Mouse (Mus musculus): ENCODE measurements around the gene Pomgnt2. TPM values are rescaled to one million over a fixed set of nuclear protein-coding genes. Genes with fewer than 3 reads are reported as not detected.
A peak's percentile ranks its signal among the peaks of the same experiment; 100 is the strongest.

Gene Pomgnt2
- polyA plus RNA-seq, 1 experiment from 2014 or later = 29.4 TPM

DNA sequence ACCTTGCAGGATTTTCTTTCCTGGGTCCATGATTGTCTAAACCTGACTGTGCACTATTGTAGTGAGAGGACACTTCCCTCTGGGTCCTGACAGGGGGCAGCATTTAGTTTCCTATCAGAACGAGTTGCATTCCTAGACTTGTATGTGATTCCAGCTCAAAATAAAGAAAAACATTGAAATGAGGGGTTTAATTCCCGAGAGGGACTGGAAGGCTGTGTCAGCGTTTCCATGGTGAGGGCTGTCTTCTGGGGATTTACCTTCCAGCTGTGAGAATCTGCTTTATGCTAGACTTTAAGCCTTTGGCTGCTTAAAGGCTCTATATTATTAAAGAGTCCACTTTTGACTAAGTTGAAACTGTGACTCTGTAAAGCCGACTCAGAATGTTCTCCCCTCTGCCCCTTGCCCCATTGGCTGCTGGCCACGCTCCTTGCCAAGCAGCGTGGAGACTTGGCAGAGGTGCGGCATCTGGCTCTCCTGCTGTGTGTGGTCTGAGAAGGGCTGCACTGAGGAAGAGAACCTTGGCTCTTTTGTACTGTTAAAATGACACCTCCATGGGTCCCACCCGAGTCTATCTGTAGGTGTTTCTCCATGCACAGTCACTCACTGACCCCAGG lies 22.0 kb upstream of the Pomgnt2 start:
- H3K27me3 ChIP-seq (ENCODE audit: control insufficient read depth, insufficient read depth, low read length) = no peaks in the 10 kb centered on the region
- ATAC-seq (ENCODE audit: low FRiP score) = peak; percentile 82

DNA sequence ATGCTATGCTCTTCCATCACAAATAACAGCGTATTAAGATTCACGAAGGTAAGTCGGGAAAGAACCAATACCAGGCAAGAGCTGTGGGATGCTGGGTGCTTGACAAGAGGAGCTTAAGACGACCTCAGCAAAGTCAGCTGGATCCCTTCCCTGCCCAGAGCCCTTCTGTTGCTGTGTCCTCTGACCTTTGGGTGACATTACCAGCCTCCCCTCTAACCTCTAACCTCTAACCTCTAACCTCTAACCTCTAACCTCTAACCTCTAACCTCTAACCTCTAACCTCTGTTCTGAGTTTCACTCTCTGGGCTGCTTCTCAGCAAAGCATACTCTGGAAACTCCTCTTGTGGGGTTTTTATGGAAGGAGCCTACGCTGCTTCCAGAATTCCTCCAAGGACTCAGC lies 21.2 kb upstream of the Pomgnt2 start:
- Histone ChIP-seq H3K4me2 (replicated peaks) (no peak overlapping the region), H3K4me3 (replicated peaks; ENCODE audit: low read length) (no peak overlapping the region), H3K27ac (no peak overlapping the region), H3K9ac (no peak overlapping the region), H3K4me1 (replicated peaks; ENCODE audit: control insufficient read depth, insufficient read depth, low read length) (peaks cover 9% of the 10 kb centered on the region), H3K9me3 (ENCODE audit: control insufficient read depth, low read length) (no peaks in the 10 kb centered on the region), H3K27me3 (ENCODE audit: control insufficient read depth, insufficient read depth, low read length) (no peaks in the 10 kb centered on the region), H3K36me3 (replicated peaks; ENCODE audit: control insufficient read depth, insufficient read depth) (no peaks in the 10 kb centered on the region)
- no peak for DNase-seq (ENCODE audit: low spot score)
- no peak for ATAC-seq (ENCODE audit: low FRiP score)
- 81% methylated on average over 5 of the region's 5 CpGs for WGBS

More for the DNA sequence above, 22.0 kb upstream of the Pomgnt2 start:
- no peaks in the 10 kb centered on the region for H3K9me3 ChIP-seq (ENCODE audit: control insufficient read depth, low read length)
- 12% methylated on average over 8 of the region's 8 CpGs for WGBS
- 0 out of 2 replicates have a peak overlapping the region, but pooled peaks have one; percentile 6 for H3K4me2 ChIP-seq (replicated peaks)
- H3K4me3 ChIP-seq (replicated peaks; ENCODE audit: low read length) = no peak overlapping the region
- H3K9ac ChIP-seq = no peak overlapping the region
- H3K27ac ChIP-seq = peak overlapping the region; percentile 3; the same call in 1 of the 2 replicates
- DNase-seq (ENCODE audit: low spot score) = peak; percentile 85
- no peaks in the 10 kb centered on the region for H3K36me3 ChIP-seq (replicated peaks; ENCODE audit: control insufficient read depth, insufficient read depth)
- H3K4me1 ChIP-seq (replicated peaks; ENCODE audit: control insufficient read depth, insufficient read depth, low read length) = peaks cover 9% of the 10 kb centered on the region

DNA sequence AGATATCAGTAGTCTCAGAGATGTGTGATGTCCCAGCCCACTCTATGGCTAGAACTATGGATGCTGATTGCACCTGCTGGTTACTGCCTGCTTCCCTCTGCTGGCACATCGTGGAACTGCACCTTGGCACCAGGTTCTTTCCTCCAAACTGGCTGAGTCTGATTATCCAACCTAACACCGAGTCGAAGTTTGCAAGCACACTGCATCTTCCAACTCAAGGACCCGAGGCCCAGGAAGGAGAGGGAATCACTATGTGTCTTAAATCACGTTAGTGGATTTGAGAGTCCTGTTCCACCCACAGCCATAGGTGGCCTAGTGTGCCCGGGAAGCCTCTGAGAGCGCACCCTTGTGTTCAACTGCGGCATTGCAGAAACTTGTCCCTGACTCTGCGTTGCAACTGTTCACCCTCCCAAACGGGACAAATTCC lies 17.3 kb upstream of the Pomgnt2 start:
- ATAC-seq (ENCODE audit: low FRiP score) = peak; percentile 53; the same call in 1 of the 2 replicates
- Histone ChIP-seq H3K36me3 (replicated peaks; ENCODE audit: control insufficient read depth, insufficient read depth) (no peaks in the 10 kb centered on the region), H3K27ac (no peak overlapping the region), H3K4me1 (replicated peaks; ENCODE audit: control insufficient read depth, insufficient read depth, low read length) (peaks cover 9% of the 10 kb centered on the region), H3K4me2 (replicated peaks) (no peak overlapping the region), H3K4me3 (replicated peaks; ENCODE audit: low read length) (no peak overlapping the region), H3K9ac (no peak overlapping the region), H3K9me3 (ENCODE audit: control insufficient read depth, low read length) (no peaks in the 10 kb centered on the region), H3K27me3 (ENCODE audit: control insufficient read depth, insufficient read depth, low read length) (no peaks in the 10 kb centered on the region)
- WGBS = 10% methylated on average over 10 of the region's 10 CpGs
- DNase-seq (ENCODE audit: low spot score) = peak; percentile 83

DNA sequence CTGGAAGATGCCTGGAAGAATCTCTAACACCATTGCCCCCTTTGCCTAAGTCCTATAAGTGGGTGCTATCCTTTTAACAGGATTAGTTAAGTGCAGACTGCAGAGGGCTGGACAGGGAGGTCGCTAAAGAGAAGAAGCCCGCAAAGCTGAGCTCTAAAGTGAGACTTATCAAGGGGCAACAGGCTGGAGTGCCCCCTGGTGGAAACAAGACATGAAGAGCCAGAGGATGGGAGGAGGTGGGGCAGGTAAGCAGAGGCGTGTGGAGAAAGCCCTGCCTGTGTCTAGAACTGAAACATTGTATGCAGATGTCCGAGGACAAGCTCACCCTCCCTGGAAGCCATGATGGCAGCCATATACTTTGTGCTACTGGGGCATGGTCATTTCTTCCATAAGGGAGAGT lies 16.7 kb upstream of the Pomgnt2 start:
- ATAC-seq (ENCODE audit: low FRiP score) = no peak
- Histone ChIP-seq H3K9me3 (ENCODE audit: control insufficient read depth, low read length) (no peaks in the 10 kb centered on the region), H3K4me2 (replicated peaks) (no peak overlapping the region), H3K4me1 (replicated peaks; ENCODE audit: control insufficient read depth, insufficient read depth, low read length) (peaks cover 6% of the 10 kb centered on the region; the same call in 1 of the 2 replicates), H3K36me3 (replicated peaks; ENCODE audit: control insufficient read depth, insufficient read depth) (no peaks in the 10 kb centered on the region), H3K27me3 (ENCODE audit: control insufficient read depth, insufficient read depth, low read length) (no peaks in the 10 kb centered on the region), H3K9ac (no peak overlapping the region), H3K27ac (no peak overlapping the region), H3K4me3 (replicated peaks; ENCODE audit: low read length) (no peak overlapping the region)
- no peak for DNase-seq (ENCODE audit: low spot score)
- 90% methylated on average over 4 of the region's 4 CpGs for WGBS

DNA sequence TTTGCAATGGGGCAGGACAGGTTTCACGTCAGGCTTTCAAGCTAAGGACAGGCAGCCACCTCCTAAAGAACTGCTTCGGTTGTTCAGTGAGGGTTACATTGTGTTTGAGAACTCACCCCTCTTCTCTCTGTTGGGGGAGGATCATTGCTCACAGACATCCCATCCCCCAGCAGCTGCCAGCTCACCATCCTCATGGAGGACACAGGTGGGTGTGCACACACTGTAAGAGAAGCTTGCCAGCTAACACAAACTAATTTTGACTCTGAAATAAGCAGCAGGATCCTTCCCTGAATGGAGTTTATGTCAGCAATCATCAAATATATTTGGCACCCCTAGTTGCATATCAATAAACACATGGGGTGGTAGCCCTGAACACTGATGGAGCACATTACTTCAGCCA lies 15.9 kb upstream of the Pomgnt2 start:
- no peak overlapping the region for H3K4me2 ChIP-seq (replicated peaks)
- no peak overlapping the region for H3K27ac ChIP-seq
- DNase-seq (ENCODE audit: low spot score) = no peak
- peaks cover 6% of the 10 kb centered on the region; the same call in 1 of the 2 replicates for H3K4me1 ChIP-seq (replicated peaks; ENCODE audit: control insufficient read depth, insufficient read depth, low read length)
- H3K9me3 ChIP-seq (ENCODE audit: control insufficient read depth, low read length) = no peaks in the 10 kb centered on the region
- 80% methylated on average over 2 of the region's 2 CpGs for WGBS
- no peaks in the 10 kb centered on the region for H3K36me3 ChIP-seq (replicated peaks; ENCODE audit: control insufficient read depth, insufficient read depth)
- H3K9ac ChIP-seq = no peak overlapping the region
- no peaks in the 10 kb centered on the region for H3K27me3 ChIP-seq (ENCODE audit: control insufficient read depth, insufficient read depth, low read length)
- H3K4me3 ChIP-seq (replicated peaks; ENCODE audit: low read length) = no peak overlapping the region
- ATAC-seq (ENCODE audit: low FRiP score) = no peak

DNA sequence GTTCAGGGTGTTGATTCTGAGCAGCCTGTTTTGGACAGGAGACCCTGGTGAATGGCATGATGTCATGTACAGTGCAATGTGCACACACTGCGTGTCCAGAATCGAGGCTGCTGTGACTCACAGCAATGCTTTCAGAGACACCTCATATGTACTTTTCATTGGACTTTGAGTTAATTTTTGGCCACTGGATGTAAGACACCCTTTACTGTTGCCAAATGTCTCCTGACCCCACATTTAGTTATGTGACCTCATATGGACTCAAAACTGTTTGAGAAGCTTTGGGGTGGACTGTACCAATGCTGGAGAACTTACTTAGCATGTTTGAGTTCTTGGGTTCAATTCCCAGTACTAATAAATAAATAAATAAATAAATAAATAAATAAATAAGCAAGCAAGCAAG lies 13.8 kb upstream of the Pomgnt2 start:
- Histone ChIP-seq H3K4me1 (replicated peaks; ENCODE audit: control insufficient read depth, insufficient read depth, low read length) (peaks cover 6% of the 10 kb centered on the region; the same call in 1 of the 2 replicates), H3K9me3 (ENCODE audit: control insufficient read depth, low read length) (no peaks in the 10 kb centered on the region), H3K27me3 (ENCODE audit: control insufficient read depth, insufficient read depth, low read length) (no peaks in the 10 kb centered on the region), H3K4me2 (replicated peaks) (no peak overlapping the region), H3K4me3 (replicated peaks; ENCODE audit: low read length) (no peak overlapping the region), H3K9ac (no peak overlapping the region), H3K27ac (no peak overlapping the region), H3K36me3 (replicated peaks; ENCODE audit: control insufficient read depth, insufficient read depth) (no peaks in the 10 kb centered on the region)
- DNase-seq (ENCODE audit: low spot score) = no peak
- ATAC-seq (ENCODE audit: low FRiP score) = no peak
- 99% methylated on average over 2 of the region's 2 CpGs for WGBS

DNA sequence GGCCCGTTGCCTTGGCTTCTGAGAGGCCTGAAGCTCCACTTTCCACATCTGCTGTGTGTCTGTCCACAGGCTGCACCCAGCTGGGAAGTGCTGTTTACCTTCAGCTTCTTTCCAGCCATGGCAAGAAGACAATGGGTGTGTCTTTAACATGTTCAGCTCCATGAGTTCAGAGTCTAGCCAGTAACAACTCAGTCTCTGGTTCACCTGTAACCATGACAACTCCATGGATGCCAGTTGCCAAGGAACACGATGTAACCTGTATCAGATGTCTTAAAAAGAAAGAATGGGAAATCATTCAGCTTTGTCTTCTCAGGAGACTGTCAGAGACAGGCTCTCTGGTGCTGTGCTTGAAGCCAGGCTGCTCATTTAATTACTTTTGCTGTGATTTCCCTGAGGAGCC lies 12.0 kb upstream of the Pomgnt2 start:
- ATAC-seq (ENCODE audit: low FRiP score) = peak; percentile 66; the same call in 1 of the 2 replicates
- WGBS = 13% methylated on average over 2 of the region's 2 CpGs
- Histone ChIP-seq H3K4me1 (replicated peaks; ENCODE audit: control insufficient read depth, insufficient read depth, low read length) (peaks cover 6% of the 10 kb centered on the region; the same call in 1 of the 2 replicates), H3K27me3 (ENCODE audit: control insufficient read depth, insufficient read depth, low read length) (no peaks in the 10 kb centered on the region), H3K27ac (0 out of 2 replicates have a peak overlapping the region, but pooled peaks have one; percentile 50), H3K4me3 (replicated peaks; ENCODE audit: low read length) (no peak overlapping the region), H3K4me2 (replicated peaks) (no peak overlapping the region), H3K9me3 (ENCODE audit: control insufficient read depth, low read length) (no peaks in the 10 kb centered on the region), H3K9ac (no peak overlapping the region), H3K36me3 (replicated peaks; ENCODE audit: control insufficient read depth, insufficient read depth) (no peaks in the 10 kb centered on the region)
- peak; percentile 52 for DNase-seq (ENCODE audit: low spot score)

DNA sequence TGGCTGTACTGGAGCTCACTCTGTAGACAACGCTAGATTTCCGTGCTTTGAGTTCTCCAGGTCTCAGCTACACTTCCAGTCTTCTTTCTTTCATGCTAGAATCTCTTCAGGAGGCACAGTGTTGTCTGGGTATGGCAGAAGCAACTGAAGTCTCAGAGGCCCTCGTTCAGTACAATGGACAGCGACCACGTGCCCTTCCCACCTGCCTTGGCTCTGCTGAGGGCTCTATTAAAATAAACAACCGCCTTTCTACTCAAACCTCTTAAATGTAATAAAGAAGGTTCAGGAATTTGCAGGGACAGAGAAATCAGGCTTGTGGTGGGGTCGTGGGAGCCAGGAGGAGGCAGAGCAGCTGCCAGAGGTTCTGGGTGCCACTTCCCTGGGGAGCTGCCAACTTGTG lies 9.7 kb upstream of the Pomgnt2 start:
- no peak overlapping the region for H3K9ac ChIP-seq
- no peaks in the 10 kb centered on the region for H3K36me3 ChIP-seq (replicated peaks; ENCODE audit: control insufficient read depth, insufficient read depth)
- H3K4me1 ChIP-seq (replicated peaks; ENCODE audit: control insufficient read depth, insufficient read depth, low read length) = peaks cover 6% of the 10 kb centered on the region; the same call in 1 of the 2 replicates
- ATAC-seq (ENCODE audit: low FRiP score) (no peak), DNase-seq (ENCODE audit: low spot score) (no peak)
- no peak overlapping the region for H3K4me2 ChIP-seq (replicated peaks)
- H3K4me3 ChIP-seq (replicated peaks; ENCODE audit: low read length) = no peak overlapping the region
- no peak overlapping the region for H3K27ac ChIP-seq
- H3K9me3 ChIP-seq (ENCODE audit: control insufficient read depth, low read length) = no peaks in the 10 kb centered on the region
- no peaks in the 10 kb centered on the region for H3K27me3 ChIP-seq (ENCODE audit: control insufficient read depth, insufficient read depth, low read length)
- 19% methylated on average over 7 of the region's 7 CpGs for WGBS

DNA sequence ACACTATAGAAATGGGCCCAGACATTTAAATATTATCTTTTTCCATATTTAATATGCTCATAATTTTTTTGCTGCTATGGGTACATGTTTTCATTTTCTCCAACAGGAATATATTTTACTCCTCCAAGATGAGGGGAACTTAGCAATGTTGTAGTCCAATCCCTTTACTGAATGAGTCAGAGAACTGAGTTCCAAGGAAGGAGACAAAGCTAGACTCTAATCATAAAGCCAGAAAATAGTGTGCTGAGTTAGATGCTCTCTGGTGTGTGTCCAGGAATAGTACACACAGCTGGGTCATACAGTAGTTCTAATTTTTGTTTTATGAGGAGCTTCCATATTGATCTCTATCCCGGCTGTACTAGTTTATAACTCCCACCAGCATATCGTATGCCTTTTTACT lies 9.3 kb upstream of the Pomgnt2 start:
- 93% methylated on average over 2 of the region's 2 CpGs for WGBS
- H3K4me1 ChIP-seq (replicated peaks; ENCODE audit: control insufficient read depth, insufficient read depth, low read length) = peaks cover 6% of the 10 kb centered on the region; the same call in 1 of the 2 replicates
- H3K9me3 ChIP-seq (ENCODE audit: control insufficient read depth, low read length) = no peaks in the 10 kb centered on the region
- H3K9ac ChIP-seq = no peak overlapping the region
- no peaks in the 10 kb centered on the region for H3K36me3 ChIP-seq (replicated peaks; ENCODE audit: control insufficient read depth, insufficient read depth)
- ATAC-seq (ENCODE audit: low FRiP score) = no peak
- no peak overlapping the region for H3K4me3 ChIP-seq (replicated peaks; ENCODE audit: low read length)
- no peak for DNase-seq (ENCODE audit: low spot score)
- no peaks in the 10 kb centered on the region for H3K27me3 ChIP-seq (ENCODE audit: control insufficient read depth, insufficient read depth, low read length)
- no peak overlapping the region for H3K27ac ChIP-seq
- H3K4me2 ChIP-seq (replicated peaks) = no peak overlapping the region

Data from hindbrain, embryonic 14.5 days (tissue).